ENCODE assay signal across 9 mouse cellular contexts in the genomic region with DNA sequence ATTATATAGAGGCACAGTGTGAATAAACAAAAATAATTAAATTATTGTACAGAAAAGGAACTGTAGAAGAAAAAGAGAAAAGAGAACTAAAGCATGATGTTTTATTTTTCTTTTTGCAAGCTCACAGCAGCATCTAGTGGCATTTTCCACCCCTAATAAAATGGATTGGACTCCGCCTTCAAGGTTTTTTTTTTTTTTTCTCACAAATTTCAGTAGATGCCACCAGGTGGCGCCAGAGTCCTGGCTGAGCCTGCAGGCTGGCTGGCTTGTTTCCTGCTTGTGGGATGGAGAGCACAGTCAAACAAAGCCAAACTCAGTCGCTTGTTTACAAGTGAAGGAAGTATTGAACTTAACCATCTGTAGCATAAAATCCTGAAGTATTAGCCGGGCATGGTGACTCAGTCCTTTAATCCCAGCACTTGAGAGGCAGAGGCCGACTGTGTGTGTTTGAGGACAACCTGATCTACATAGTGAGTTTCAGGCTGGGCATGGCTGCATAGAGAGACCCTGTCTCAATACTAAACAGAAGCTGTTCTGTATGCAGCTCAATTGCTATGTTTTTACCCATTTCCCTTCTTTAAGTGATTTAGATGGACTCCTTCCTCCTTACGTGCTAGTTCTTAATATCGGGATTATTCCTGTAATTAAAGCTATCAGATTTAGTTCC.
A peak's percentile ranks its signal among the peaks of the same experiment; 100 is the strongest.
DNase-seq lines count a peak whose midpoint lies in the region; ATAC-seq and TF ChIP-seq lines count a peak whose summit lies in the region.
"Had no signal": no experiment of that assay in that cellular context is flagged by ENCODE, and none has a peak within 500 bp of the region (broad histone marks: within the 10 kb centered on the region; RNA-seq: fewer than 3 reads in every experiment).

No protein-coding gene starts in this region.

- TF ChIP-seq POLR2A in heart, adult 2 months (IDR thresholded peaks at IDR 0.05; ENCODE audit: insufficient read depth, low read depth, low read length) = no peak
- no peak for TF ChIP-seq POLR2A in kidney, adult 2 months (IDR thresholded peaks at IDR 0.05; ENCODE audit: low read depth, low read length)

- 18% methylated on average over 7 of the region's 7 CpGs for WGBS in embryonic facial prominence, embryonic 13.5 days
- WGBS in heart, adult 2 months = 24% methylated on average over 7 of the region's 7 CpGs
- 13% methylated on average over 7 of the region's 7 CpGs for WGBS in kidney, adult 2 months
- 22% methylated on average over 7 of the region's 7 CpGs for WGBS in limb, embryonic 13.5 days
- WGBS in stomach, embryonic 15.5 days = 23% methylated on average over 7 of the region's 7 CpGs

- TF ChIP-seq CTCF in heart, adult 2 months (IDR thresholded peaks at IDR 0.05) = peak; percentile 95; the same call in 1 of the 2 replicates
- TF ChIP-seq CTCF in kidney, adult 2 months (conservative IDR thresholded peaks at IDR 0.05; ENCODE audit: insufficient read depth, insufficient read length, low read depth, low read length) = peak; percentile 81

- TF ChIP-seq EP300 in heart, adult 2 months (IDR thresholded peaks at IDR 0.05; ENCODE audit: insufficient read depth, low read depth, low read length) = peak; percentile 46; the same call in 1 of the 2 replicates

- H3K36me3 ChIP-seq in embryonic facial prominence, embryonic 13.5 days = no peaks in the 10 kb centered on the region
- H3K36me3 ChIP-seq in heart, adult 2 months (ENCODE audit: control insufficient read depth, insufficient read depth, low read length) = no peaks in the 10 kb centered on the region
- no peaks in the 10 kb centered on the region for H3K36me3 ChIP-seq in kidney, adult 2 months (ENCODE audit: control insufficient read depth, insufficient read depth, low read length)
- H3K36me3 ChIP-seq in limb, embryonic 13.5 days = no peaks in the 10 kb centered on the region
- H3K36me3 ChIP-seq in stomach, embryonic 15.5 days = no peaks in the 10 kb centered on the region

- no peaks in the 10 kb centered on the region for H3K4me1 ChIP-seq in embryonic facial prominence, embryonic 13.5 days
- H3K4me1 ChIP-seq in heart, adult 2 months (ENCODE audit: control insufficient read depth, insufficient read depth, low read length) = peaks cover 1% of the 10 kb centered on the region
- no peaks in the 10 kb centered on the region for H3K4me1 ChIP-seq in kidney, adult 2 months (ENCODE audit: control insufficient read depth, insufficient read depth, low read length)
- no peaks in the 10 kb centered on the region for H3K4me1 ChIP-seq in limb, embryonic 13.5 days
- no peaks in the 10 kb centered on the region for H3K4me1 ChIP-seq in stomach, embryonic 15.5 days

- H3K9me3 ChIP-seq in embryonic facial prominence, embryonic 13.5 days = no peaks in the 10 kb centered on the region
- H3K9me3 ChIP-seq in limb, embryonic 13.5 days = no peaks in the 10 kb centered on the region
- no peaks in the 10 kb centered on the region for H3K9me3 ChIP-seq in stomach, embryonic 15.5 days

- intact Hi-C loops in heart, adult 2 months (cut with DNase I) = loop anchor here (1.0 to 10.0 kb wide), 7 partner anchors 41 to 1521 kb away; a partner anchor contains a TSS

- H3K27me3 ChIP-seq in embryonic facial prominence, embryonic 13.5 days = no peaks in the 10 kb centered on the region
- H3K27me3 ChIP-seq in heart, adult 2 months (ENCODE audit: control insufficient read depth, insufficient read depth, low read length) = no peaks in the 10 kb centered on the region
- no peaks in the 10 kb centered on the region for H3K27me3 ChIP-seq in kidney, adult 2 months (replicated peaks; ENCODE audit: control insufficient read depth, insufficient read depth, low read length)
- no peaks in the 10 kb centered on the region for H3K27me3 ChIP-seq in limb, embryonic 13.5 days
- H3K27me3 ChIP-seq in stomach, embryonic 15.5 days (replicated peaks) = no peaks in the 10 kb centered on the region

- ATAC-seq in embryonic facial prominence, embryonic 13.5 days (ENCODE audit: insufficient number of reproducible peaks, insufficient read depth, low FRiP score, low TSS enrichment, low read depth) = 0 out of 2 replicates have a peak, but pooled peaks have one; percentile 43
- ATAC-seq in limb, embryonic 13.5 days (ENCODE audit: low FRiP score, low read depth) = peak; percentile 60; the same call in 1 of the 2 replicates
- peak; percentile 66; the same call in 1 of the 2 replicates for ATAC-seq in stomach, embryonic 15.5 days (ENCODE audit: insufficient read depth, low FRiP score, low read depth)

- peak overlapping the region; percentile 28; the same call in 1 of the 2 replicates for H3K4me2 ChIP-seq in embryonic facial prominence, embryonic 13.5 days
- H3K4me2 ChIP-seq in limb, embryonic 13.5 days (replicated peaks) = peak overlapping the region; percentile 22; the same call in 1 of the 2 replicates
- H3K4me2 ChIP-seq in stomach, embryonic 15.5 days = no peak overlapping the region

- no peak overlapping the region; the same call in 1 of the 2 replicates for H3K27ac ChIP-seq in embryonic facial prominence, embryonic 13.5 days
- H3K27ac ChIP-seq in heart, adult 2 months = no peak overlapping the region
- no peak overlapping the region for H3K27ac ChIP-seq in kidney, adult 2 months (ENCODE audit: insufficient read depth, low read depth, low read length)
- no peak overlapping the region for H3K27ac ChIP-seq in limb, embryonic 13.5 days
- no peak overlapping the region for H3K27ac ChIP-seq in stomach, embryonic 15.5 days

- no peak overlapping the region for H3K4me3 ChIP-seq in embryonic facial prominence, embryonic 13.5 days
- no peak overlapping the region for H3K4me3 ChIP-seq in heart, adult 2 months
- no peak overlapping the region for H3K4me3 ChIP-seq in kidney, adult 2 months (ENCODE audit: insufficient read depth, low read depth, low read length)
- no peak overlapping the region for H3K4me3 ChIP-seq in limb, embryonic 13.5 days
- H3K4me3 ChIP-seq in stomach, embryonic 15.5 days (replicated peaks) = no peak overlapping the region
- H3K4me3 ChIP-seq: erythroblast, embryonic 14.5 days had no signal

- peak overlapping the region; percentile 60 for H3K9ac ChIP-seq in embryonic facial prominence, embryonic 13.5 days
- H3K9ac ChIP-seq in heart, adult 2 months (ENCODE audit: low read depth, low read length) = no peak overlapping the region
- no peak overlapping the region for H3K9ac ChIP-seq in limb, embryonic 13.5 days
- H3K9ac ChIP-seq in stomach, embryonic 15.5 days = no peak overlapping the region

- H3K79me2 ChIP-seq in heart, adult 2 months (replicated peaks; ENCODE audit: control insufficient read depth, insufficient read depth, low read length) = no peaks in the 10 kb centered on the region

- DNase-seq in CD4-positive helper T cell, adult 2 months (ENCODE audit: low read depth, low spot score) = peak; percentile 81
- peak; percentile 79 to 81 for DNase-seq in adrenal gland, postnatal 36 days
- DNase-seq in heart, adult 2 months = peak; percentile 76 to 78
- peak; percentile 82 for DNase-seq in kidney, adult 2 months
- DNase-seq in naive thymus-derived CD4-positive, alpha-beta T cell, adult 2 months (ENCODE audit: low read depth) = peak; percentile 89
